Mouse (Mus musculus) embryonic facial prominence, embryonic 14.5 days (tissue): ENCODE measurements around the gene Sos2. TPM values are rescaled to one million over a fixed set of nuclear protein-coding genes. Genes with fewer than 3 reads are reported as not detected.
"Not testable (repeated sequence)": the region's sequence is repeated elsewhere in the genome, so short reads cannot be mapped to it uniquely, and the experiment has no call there.

Experiments used
- ATAC-seq: fragments of 200-750 bp; cut with Nextera tagmentation; 2 replicates; pipeline ENCODE4 v1.8.0; 2017; ENCODE audit warnings: low read depth, moderate number of reproducible peaks, moderate TSS enrichment
- DNase-seq: peaks from one replicate; pipeline ENCODE4 v3.0.0-alpha.2; 2015; ENCODE audit warnings: low spot score
- H3K27ac ChIP-seq: fragments of 300-500 bp; sonication (generic); replicated peaks from 2 replicates; pipeline ENCODE4 v1.5.1; 2014; ENCODE audit warnings: low read depth, mild to moderate bottlenecking, low read length, moderate library complexity
- H3K27me3 ChIP-seq: fragments of 300-500 bp; sonication (generic); replicated peaks from 2 replicates; pipeline ENCODE4 v1.6.1; 2014; ENCODE audit warnings: low read length; ENCODE audit not compliant: control insufficient read depth, insufficient read depth
- H3K36me3 ChIP-seq: fragments of 300-500 bp; sonication (generic); 2 replicates; pipeline ENCODE4 v1.6.1; 2014; ENCODE audit warnings: low read length, mixed read lengths; ENCODE audit not compliant: control insufficient read depth, insufficient read depth
- H3K4me1 ChIP-seq: fragments of 300-500 bp; sonication (generic); 2 replicates; pipeline ENCODE4 v1.6.1; 2014; ENCODE audit warnings: antibody characterized with exemption, low read length; ENCODE audit not compliant: control insufficient read depth, insufficient read depth
- H3K4me2 ChIP-seq: fragments of 300-500 bp; sonication (generic); 2 replicates; pipeline ENCODE4 v1.6.1; 2014; ENCODE audit warnings: low read depth, mild to moderate bottlenecking, low read length, moderate library complexity, mixed read lengths
- H3K4me3 ChIP-seq: fragments of 300-500 bp; sonication (generic); 2 replicates; pipeline ENCODE4 v1.5.1; 2014; ENCODE audit warnings: low read depth, mild to moderate bottlenecking, low read length
- H3K9ac ChIP-seq: fragments of 300-500 bp; sonication (generic); 2 replicates; pipeline ENCODE4 v1.6.1; 2014; ENCODE audit warnings: low read depth, mild to moderate bottlenecking, low read length, moderate library complexity, mixed read lengths
- H3K9me3 ChIP-seq: fragments of 300-500 bp; sonication (generic); 2 replicates; pipeline ENCODE4 v1.6.1; 2016; ENCODE audit warnings: low read length; ENCODE audit not compliant: control insufficient read depth
- whole genome bisulfite sequencing: fragments of 180-500 bp; shearing (Covaris S2); extraction: QIAGEN DNeasy Blood & Tissue Kit; methylation state at CpG from one replicate; pipeline ENCODE4 v1.1.7; 2014; 5-methylcytosine and 5-hydroxymethylcytosine counted together
- polyA plus RNA-seq: library from polyadenylated mRNA; unstranded; fragments of >200 nt; fragmentation: Nextera tagmentation; extraction: Ambion mirVana; gene quantifications from 2 replicates; pipeline ENCODE4 v1.2.1, GENCODE M21; 2014

Sos2 gene
- polyA plus RNA-seq, 1 experiment from 2014 or later: 11.4 TPM

GRCm38 (mm10) chr12:69573271-69573670 is 108.4 kb downstream of the Sos2 start:
- WGBS: 85% methylated on average over 8 of the region's 8 CpGs
- no peak overlapping the region for H3K4me3 ChIP-seq
- no peaks in the 10 kb centered on the region for H3K27me3 ChIP-seq
- ATAC-seq: no peak
- H3K4me1 ChIP-seq: no peaks in the 10 kb centered on the region; the same call in 1 of the 2 replicates
- H3K9ac ChIP-seq: no peak overlapping the region
- no peak overlapping the region for H3K27ac ChIP-seq
- no peaks in the 10 kb centered on the region for H3K9me3 ChIP-seq
- H3K4me2 ChIP-seq: no peak overlapping the region
- DNase-seq: no peak
- H3K36me3 ChIP-seq: peaks cover 23% of the 10 kb centered on the region

GRCm38 (mm10) chr12:69569926-69570325 is 111.7 kb downstream of the Sos2 start:
- ATAC-seq (no peak), DNase-seq (no peak)
- Histone ChIP-seq H3K4me1 (no peaks in the 10 kb centered on the region; the same call in 1 of the 2 replicates), H3K36me3 (no peaks in the 10 kb centered on the region), H3K27me3 (no peaks in the 10 kb centered on the region), H3K27ac (no peak overlapping the region), H3K4me3 (no peak overlapping the region), H3K9me3 (no peaks in the 10 kb centered on the region), H3K9ac (no peak overlapping the region), H3K4me2 (no peak overlapping the region)
- WGBS: 90% methylated on average over 3 of the region's 3 CpGs

- no peak overlapping the region for H3K9ac ChIP-seq
- no peaks in the 10 kb centered on the region for H3K27me3 ChIP-seq
- no peaks in the 10 kb centered on the region for H3K9me3 ChIP-seq
- no peak overlapping the region for H3K4me2 ChIP-seq
- no peak overlapping the region for H3K4me3 ChIP-seq
- 77% methylated on average over 3 of the region's 3 CpGs for WGBS
- H3K36me3 ChIP-seq: no peaks in the 10 kb centered on the region
- no peaks in the 10 kb centered on the region for H3K4me1 ChIP-seq
- H3K27ac ChIP-seq: no peak overlapping the region
- ATAC-seq (no peak), DNase-seq (no peak)
Observed at GRCm38 (mm10) chr12:69568266-69568665, 113.4 kb downstream of the Sos2 start.

- not testable (repeated sequence) for H3K9ac ChIP-seq, ATAC-seq, H3K4me3 ChIP-seq, DNase-seq, H3K4me2 ChIP-seq, H3K36me3 ChIP-seq, H3K4me1 ChIP-seq, H3K9me3 ChIP-seq, H3K27me3 ChIP-seq, H3K27ac ChIP-seq
- 88% methylated on average over 5 of the region's 6 CpGs for WGBS
Observed at GRCm38 (mm10) chr12:69561006-69561405, 120.6 kb downstream of the Sos2 start.

GRCm38 (mm10) chr12:69556221-69556861 is 125.3 kb downstream of the Sos2 start:
- Histone ChIP-seq H3K27me3 (no peaks in the 10 kb centered on the region), H3K4me2 (no peak overlapping the region), H3K9me3 (no peaks in the 10 kb centered on the region), H3K36me3 (no peaks in the 10 kb centered on the region), H3K27ac (peak overlapping the region; percentile 52; the same call in 1 of the 2 replicates), H3K4me1 (no peaks in the 10 kb centered on the region), H3K9ac (peak overlapping the region; percentile 42; the same call in 1 of the 2 replicates), H3K4me3 (no peak overlapping the region)
- DNase-seq (peak; percentile 23), ATAC-seq (0 out of 2 replicates have a peak, but pooled peaks have one; percentile 47)
- 40% methylated on average over 6 of the region's 6 CpGs for WGBS

- no peak overlapping the region for H3K27ac ChIP-seq
- 80% methylated on average over 11 of the region's 13 CpGs for WGBS
- no peak for ATAC-seq
- H3K36me3 ChIP-seq: no peaks in the 10 kb centered on the region
- no peaks in the 10 kb centered on the region for H3K9me3 ChIP-seq
- no peak for DNase-seq
- H3K4me3 ChIP-seq: no peak overlapping the region
- no peak overlapping the region for H3K9ac ChIP-seq
- H3K4me1 ChIP-seq: no peaks in the 10 kb centered on the region
- no peak overlapping the region for H3K4me2 ChIP-seq
- no peaks in the 10 kb centered on the region for H3K27me3 ChIP-seq
Observed at GRCm38 (mm10) chr12:69545456-69546178, 136.0 kb downstream of the Sos2 start.

- H3K27ac ChIP-seq: no peak overlapping the region
- no peaks in the 10 kb centered on the region for H3K27me3 ChIP-seq
- no peaks in the 10 kb centered on the region for H3K9me3 ChIP-seq
- DNase-seq (no peak), ATAC-seq (no peak)
- H3K36me3 ChIP-seq: no peaks in the 10 kb centered on the region
- no peak overlapping the region for H3K4me3 ChIP-seq
- H3K9ac ChIP-seq: no peak overlapping the region
- H3K4me1 ChIP-seq: no peaks in the 10 kb centered on the region
- 81% methylated on average over 6 of the region's 6 CpGs for WGBS
- H3K4me2 ChIP-seq: no peak overlapping the region
Observed at GRCm38 (mm10) chr12:69544994-69545393, 136.7 kb downstream of the Sos2 start.

GRCm38 (mm10) chr12:69544562-69544961 is 137.1 kb downstream of the Sos2 start:
- Histone ChIP-seq H3K4me1 (no peaks in the 10 kb centered on the region), H3K4me3 (no peak overlapping the region), H3K4me2 (no peak overlapping the region), H3K27me3 (no peaks in the 10 kb centered on the region), H3K27ac (no peak overlapping the region), H3K9me3 (no peaks in the 10 kb centered on the region), H3K9ac (no peak overlapping the region), H3K36me3 (no peaks in the 10 kb centered on the region)
- DNase-seq (no peak), ATAC-seq (no peak)
- 72% methylated on average over 2 of the region's 2 CpGs for WGBS
